Mouse (Mus musculus) kidney, postnatal 36 days (tissue): ENCODE results near the gene Tnni3.

Source experiments
- DNase-seq, 2 experiments: peaks; one replicate each; pipeline ENCODE4 v3.0.0; 2021 to 2022; ENCODE audit warnings: mixed read lengths in 2 of 2

Tnni3 gene

GRCm38 (mm10) chr7:4496468-4496867 is 27.6 kb downstream of the Tnni3 start:
- no peak for DNase-seq

- no peak for DNase-seq
Measured at GRCm38 (mm10) chr7:4493991-4494390, 30.0 kb downstream of the Tnni3 start.

- DNase-seq, result no peak
Measured at GRCm38 (mm10) chr7:4492284-4493224, 31.5 kb downstream of the Tnni3 start.

GRCm38 (mm10) chr7:4491308-4491707 is 32.7 kb downstream of the Tnni3 start:
- peak; percentile 44 to 47 for DNase-seq

GRCm38 (mm10) chr7:4482281-4482680 is 41.7 kb downstream of the Tnni3 start:
- DNase-seq, result no peak

GRCm38 (mm10) chr7:4479674-4480073 is 44.4 kb downstream of the Tnni3 start:
- DNase-seq, result peak; percentile 34 to 72

GRCm38 (mm10) chr7:4478796-4479291 is 45.2 kb downstream of the Tnni3 start:
- DNase-seq, result no peak

GRCm38 (mm10) chr7:4478021-4478795 is 45.8 kb downstream of the Tnni3 start:
- peak; percentile 78 to 89 for DNase-seq

- DNase-seq, result no peak
Measured at GRCm38 (mm10) chr7:4473940-4474339, 50.1 kb downstream of the Tnni3 start.

- DNase-seq, result peak; percentile 85 to 94
Measured at GRCm38 (mm10) chr7:4471179-4471555, 52.9 kb downstream of the Tnni3 start.

GRCm38 (mm10) chr7:4470275-4471178 is 53.5 kb downstream of the Tnni3 start:
- peak; percentile 78 to 88 for DNase-seq
